Mouse (Mus musculus): ENCODE data around the gene Neil1. TPM values are rescaled to one million over a fixed set of nuclear protein-coding genes. Genes with fewer than 3 reads are reported as not detected.

The Neil1 gene
- total RNA-seq, 2 experiments from 2014 or later: 9.4 to 9.8 TPM

DNA sequence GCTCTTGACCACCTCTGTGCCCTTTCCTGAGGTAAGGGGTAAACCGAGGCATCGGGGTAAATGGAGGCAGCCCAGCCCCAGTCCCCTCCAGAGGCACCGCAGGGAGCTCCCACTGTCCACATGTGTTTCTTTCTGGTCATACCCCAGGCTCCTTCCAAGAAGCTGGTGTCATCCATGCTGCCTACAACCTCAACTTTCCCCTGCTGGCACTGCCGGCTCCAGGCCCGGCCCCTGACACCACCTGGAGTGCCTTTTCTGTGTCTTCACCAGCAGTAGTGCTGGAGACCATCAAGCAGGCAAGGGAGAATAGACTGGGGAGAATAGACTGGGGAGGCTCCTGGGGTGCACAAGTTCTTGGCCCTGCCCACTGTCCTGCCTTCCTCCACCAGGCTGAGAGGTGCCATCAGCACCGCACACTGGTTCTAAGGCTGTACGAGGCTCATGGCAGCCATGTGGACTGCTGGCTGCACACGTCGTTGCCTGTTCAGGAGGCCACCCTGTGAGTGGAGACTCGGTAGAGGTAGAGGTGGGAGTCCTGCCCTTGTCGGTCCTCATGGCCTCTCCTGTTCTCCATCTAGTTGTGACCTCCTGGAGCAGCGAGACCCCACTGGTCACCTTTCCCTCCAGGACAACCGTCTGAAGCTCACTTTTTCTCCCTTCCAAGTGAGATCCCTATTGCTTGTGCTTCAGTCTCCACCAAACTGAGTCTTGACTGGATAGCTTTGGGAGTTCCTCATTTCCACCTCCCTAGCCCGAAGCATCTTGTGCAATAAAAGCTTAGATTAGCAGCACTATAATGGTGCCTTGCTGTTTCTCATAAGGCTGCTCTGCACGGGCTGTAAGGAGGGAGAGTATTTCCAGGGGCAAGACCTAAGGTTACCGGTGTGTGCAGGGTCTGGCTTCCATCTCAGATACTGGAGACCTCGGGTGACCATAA is 6.4 kb downstream of the Neil1 start:
- intact Hi-C loops (cut with DNase I): no loop called here
- DNase-seq (ENCODE audit: low spot score in 2 of 2): no peak

- intact Hi-C loops (cut with DNase I): no loop called here
- DNase-seq (ENCODE audit: low spot score in 2 of 2): no peak
Measured at GRCm38 (mm10) chr9:57139571-57139970, 8.5 kb downstream of the Neil1 start.

- DNase-seq (ENCODE audit: low spot score in 2 of 2): no peak
- intact Hi-C loops (cut with DNase I): no loop called here
Measured at GRCm38 (mm10) chr9:57139110-57139509, 9.0 kb downstream of the Neil1 start.

- intact Hi-C loops (cut with DNase I): no loop called here
- no peak for DNase-seq (ENCODE audit: low spot score in 2 of 2)
Measured at GRCm38 (mm10) chr9:57138507-57138906, 9.6 kb downstream of the Neil1 start.

- DNase-seq (ENCODE audit: low spot score in 2 of 2): no peak
- intact Hi-C loops (cut with DNase I): no loop called here
Measured at GRCm38 (mm10) chr9:57137777-57138176, 10.3 kb downstream of the Neil1 start.

DNA sequence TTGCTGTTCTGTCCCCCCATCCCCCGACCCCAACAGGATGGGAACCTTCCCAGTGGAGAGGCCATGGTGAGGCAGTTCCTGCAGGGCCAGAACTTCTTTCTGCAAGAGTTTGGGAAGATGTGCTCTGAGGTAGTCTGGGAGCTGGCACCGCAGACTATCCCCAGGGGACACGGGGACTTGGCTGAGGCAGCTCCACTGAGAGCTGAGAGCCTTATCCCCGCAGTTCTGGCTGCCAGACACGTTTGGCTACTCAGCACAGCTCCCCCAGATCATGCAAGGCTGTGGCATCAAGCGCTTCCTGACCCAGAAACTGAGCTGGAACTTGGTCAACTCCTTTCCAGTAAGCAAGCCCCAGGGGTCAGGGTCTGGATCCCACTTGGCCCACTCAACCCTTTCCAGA is 10.9 kb downstream of the Neil1 start:
- DNase-seq (ENCODE audit: low spot score in 2 of 2): no peak
- intact Hi-C loops (cut with DNase I): no loop called here

DNA sequence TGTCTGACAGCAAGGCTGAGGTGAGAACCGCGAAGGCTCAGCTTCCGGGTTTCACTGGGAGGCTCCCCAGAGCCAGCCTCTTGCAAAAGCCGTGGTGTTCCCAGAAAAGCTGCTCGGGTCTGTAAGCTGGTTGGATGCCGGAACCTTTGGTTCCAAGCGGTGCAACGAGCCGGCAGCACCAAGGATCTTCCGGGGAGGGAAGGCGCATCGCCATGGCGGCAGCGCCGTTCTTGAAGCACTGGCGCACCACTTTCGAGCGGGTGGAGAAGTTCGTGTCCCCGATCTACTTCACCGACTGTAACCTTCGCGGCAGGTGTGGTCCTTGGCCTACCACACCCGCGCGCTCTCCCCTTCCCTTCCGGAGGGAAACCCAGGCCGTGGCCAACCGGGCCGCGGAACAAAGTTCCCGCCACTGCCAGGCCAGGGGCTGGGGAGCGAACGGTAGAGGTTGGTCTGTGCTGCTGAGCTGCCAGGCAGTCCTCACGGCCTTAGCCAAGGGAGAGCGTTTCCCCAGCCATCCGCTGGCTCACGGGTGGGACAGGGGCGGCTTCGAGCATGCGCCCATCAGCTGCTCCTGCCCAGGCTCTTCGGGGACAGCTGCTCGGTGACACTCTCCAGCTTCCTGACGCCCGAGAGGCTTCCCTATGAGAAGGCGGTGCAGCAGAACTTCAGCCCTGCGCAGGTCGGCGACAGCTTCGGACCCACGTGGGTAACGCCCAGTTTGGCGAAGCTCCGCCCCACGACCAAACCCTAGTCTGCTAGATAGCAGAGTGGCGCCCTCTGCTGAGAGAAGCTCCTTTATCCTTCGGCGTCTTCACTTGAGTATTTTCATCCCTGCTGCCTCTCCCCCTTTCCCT is 17.3 kb downstream of the Neil1 start, which contains the start of gene Man2c1:
Gene Man2c1, plus strand, starts transcription at position 114 of the 857 bp plus-strand sequence.
- DNase-seq (ENCODE audit: low spot score in 2 of 2): peak; percentile 95 to 97
- intact Hi-C loops (cut with DNase I): loop anchor here (5.0 kb wide), 2 partner anchors 204 to 239 kb away; partner anchors contain the start of gene Snx33

- DNase-seq (ENCODE audit: low spot score in 2 of 2): no peak
- intact Hi-C loops (cut with DNase I): loop anchor here (5.0 kb wide), 2 partner anchors 202 to 237 kb away; partner anchors contain the start of gene Snx33
Measured at GRCm38 (mm10) chr9:57129641-57130040, 18.5 kb downstream of the Neil1 start.

DNA sequence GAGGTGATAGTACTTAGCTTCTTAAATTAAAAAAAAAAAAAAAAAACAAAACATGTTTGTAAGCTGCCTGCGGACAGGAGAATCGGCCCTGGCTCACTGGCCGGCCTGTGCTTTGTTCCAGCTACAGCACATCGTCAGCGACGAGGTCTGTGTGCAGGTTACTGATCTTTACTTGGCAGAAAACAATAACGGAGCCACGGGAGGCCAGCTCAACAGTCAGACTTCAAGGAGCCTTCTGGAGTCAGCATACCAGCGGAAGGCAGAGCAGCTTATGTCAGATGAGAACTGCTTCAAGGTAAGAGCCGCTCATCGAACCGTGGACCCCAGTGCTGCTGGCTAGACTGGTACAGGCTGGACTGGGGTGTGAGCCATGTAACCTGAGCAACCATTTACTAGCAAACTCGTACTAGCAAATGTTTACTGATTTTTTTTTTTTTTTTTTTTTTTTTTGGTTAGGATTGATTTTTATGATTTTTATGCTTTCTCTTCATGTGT is 30.8 kb downstream of the Neil1 start:
- DNase-seq (ENCODE audit: low spot score in 2 of 2): no peak
- intact Hi-C loops (cut with DNase I): no loop called here

Other genes starting within 250 kb of the Neil1 start
- 1 to 10 TPM; 4.6 to 5.2 TPM for gene Snx33, start 219.9 kb downstream of the Neil1 start, total RNA-seq (2021)
- 10 to 100 TPM; 50.6 to 51.1 TPM for gene Imp3, start 210.8 kb downstream of the Neil1 start, total RNA-seq (2021)
- 10 to 100 TPM; 17.3 to 17.7 TPM for gene Snupn, start 197.4 kb downstream of the Neil1 start, total RNA-seq (2021)
- 10 to 100 TPM; 25.8 to 27.7 TPM for gene Ptpn9, start 153.4 kb downstream of the Neil1 start, total RNA-seq (2021)
- 10 to 100 TPM; 27.1 to 28.5 TPM for gene Sin3a, start 76.3 kb downstream of the Neil1 start, total RNA-seq (2021)
- gene Man2c1, start 17.6 kb downstream of the Neil1 start, total RNA-seq (2021): 100 to 1,000 TPM; 112 to 126 TPM
- 10 to 100 TPM; 88.0 to 91.2 TPM for gene Commd4, start 10.0 kb upstream of the Neil1 start, total RNA-seq (2021)
- not detected for gene Trcg1, start 88.3 kb upstream of the Neil1 start, total RNA-seq (2021)
- 10 to 100 TPM; 11.5 to 16.7 TPM for gene 1700017B05Rik, start 114.3 kb upstream of the Neil1 start, total RNA-seq (2021)